Mouse (Mus musculus) embryonic facial prominence, embryonic 12.5 days (tissue): Measurements from ENCODE around the gene Ikbip. TPM values are rescaled to one million over a fixed set of nuclear protein-coding genes. Genes with fewer than 3 reads are reported as not detected.

ENCODE experiments used
- ATAC-seq: fragments of 200-750 bp; cut with Nextera tagmentation; 2 replicates; pipeline ENCODE4 v1.8.0; 2017; ENCODE audit not compliant: insufficient number of reproducible peaks, insufficient read depth, low FRiP score, low TSS enrichment
- H3K27ac ChIP-seq: fragments of 300-500 bp; sonication (generic); 2 replicates; pipeline ENCODE4 v1.5.1; 2016; ENCODE audit warnings: mild to moderate bottlenecking
- H3K27me3 ChIP-seq: fragments of 300-500 bp; sonication (generic); 2 replicates; pipeline ENCODE4 v1.6.1; 2016; ENCODE audit warnings: mild to moderate bottlenecking, moderate library complexity
- H3K36me3 ChIP-seq: fragments of 300-500 bp; sonication (generic); 2 replicates; pipeline ENCODE4 v1.6.1; 2016; ENCODE audit warnings: mild to moderate bottlenecking
- H3K4me1 ChIP-seq: fragments of 300-500 bp; sonication (generic); 2 replicates; pipeline ENCODE4 v1.6.1; 2016
- H3K4me2 ChIP-seq: fragments of 300-500 bp; sonication (generic); replicated peaks from 2 replicates; pipeline ENCODE4 v1.6.1; 2016; ENCODE audit warnings: mild to moderate bottlenecking, moderate library complexity
- H3K4me3 ChIP-seq: fragments of 300-500 bp; sonication (generic); 2 replicates; pipeline ENCODE4 v1.5.1; 2016; ENCODE audit warnings: mild to moderate bottlenecking
- H3K9ac ChIP-seq: fragments of 300-500 bp; sonication (generic); 2 replicates; pipeline ENCODE4 v1.6.1; 2016; ENCODE audit warnings: mild to moderate bottlenecking, moderate library complexity
- H3K9me3 ChIP-seq: fragments of 300-500 bp; sonication (generic); 2 replicates; pipeline ENCODE4 v1.6.1; 2016; ENCODE audit warnings: mild to moderate bottlenecking, moderate library complexity
- WGBS: fragments of 180-500 bp; shearing (Covaris S2); methylation state at CpG from one replicate; pipeline ENCODE4 v1.1.7; 2016; 5-methylcytosine and 5-hydroxymethylcytosine counted together
- polyA plus RNA-seq: library from polyadenylated mRNA; unstranded; fragments of >200 nt; fragmentation: Nextera tagmentation; extraction: Ambion mirVana; gene quantifications from 2 replicates; pipeline ENCODE4 v1.2.1, GENCODE M21; 2016

The Ikbip gene
- polyA plus RNA-seq, 1 experiment from 2014 or later, result 48.5 TPM

DNA sequence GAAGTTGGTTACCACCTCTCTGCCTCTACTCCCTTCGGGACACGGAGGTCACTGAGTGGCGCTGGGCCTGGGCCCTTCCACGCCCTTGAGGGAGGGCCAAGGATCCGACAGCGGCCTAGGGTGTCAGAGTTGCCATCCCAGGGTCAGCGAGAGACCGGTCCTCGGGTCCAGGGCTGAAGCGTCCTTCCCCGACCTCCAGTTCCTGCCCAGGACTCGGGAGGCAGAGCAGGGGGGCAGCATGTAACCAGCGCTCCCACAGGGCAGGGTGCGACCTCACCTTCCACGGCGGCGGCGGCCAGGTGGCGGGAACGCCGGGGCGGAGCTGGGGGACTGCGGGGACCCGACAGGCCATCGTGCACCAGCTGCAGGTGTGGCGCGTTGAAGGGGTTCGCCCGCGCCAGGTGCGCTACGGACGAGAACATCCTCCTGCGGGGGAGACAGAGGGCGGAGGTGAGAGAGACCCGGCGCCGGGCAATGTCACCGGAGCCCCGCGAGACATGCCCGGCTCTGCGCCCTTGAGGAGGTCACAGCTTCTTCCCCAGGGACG lies 40.6 kb downstream of the Ikbip start:
- H3K27ac ChIP-seq, result peak overlapping the region; percentile 89
- peaks cover 17% of the 10 kb centered on the region for H3K4me1 ChIP-seq
- under 1% methylated on average over 44 of the region's 44 CpGs for WGBS
- H3K9ac ChIP-seq, result peak overlapping the region; percentile 99
- H3K4me3 ChIP-seq, result peak overlapping the region; percentile 93
- peaks cover 33% of the 10 kb centered on the region for H3K36me3 ChIP-seq
- peak overlapping the region; percentile 90 for H3K4me2 ChIP-seq
- peak; percentile 62 for ATAC-seq
- H3K27me3 ChIP-seq, result no peaks in the 10 kb centered on the region
- no peaks in the 10 kb centered on the region for H3K9me3 ChIP-seq

DNA sequence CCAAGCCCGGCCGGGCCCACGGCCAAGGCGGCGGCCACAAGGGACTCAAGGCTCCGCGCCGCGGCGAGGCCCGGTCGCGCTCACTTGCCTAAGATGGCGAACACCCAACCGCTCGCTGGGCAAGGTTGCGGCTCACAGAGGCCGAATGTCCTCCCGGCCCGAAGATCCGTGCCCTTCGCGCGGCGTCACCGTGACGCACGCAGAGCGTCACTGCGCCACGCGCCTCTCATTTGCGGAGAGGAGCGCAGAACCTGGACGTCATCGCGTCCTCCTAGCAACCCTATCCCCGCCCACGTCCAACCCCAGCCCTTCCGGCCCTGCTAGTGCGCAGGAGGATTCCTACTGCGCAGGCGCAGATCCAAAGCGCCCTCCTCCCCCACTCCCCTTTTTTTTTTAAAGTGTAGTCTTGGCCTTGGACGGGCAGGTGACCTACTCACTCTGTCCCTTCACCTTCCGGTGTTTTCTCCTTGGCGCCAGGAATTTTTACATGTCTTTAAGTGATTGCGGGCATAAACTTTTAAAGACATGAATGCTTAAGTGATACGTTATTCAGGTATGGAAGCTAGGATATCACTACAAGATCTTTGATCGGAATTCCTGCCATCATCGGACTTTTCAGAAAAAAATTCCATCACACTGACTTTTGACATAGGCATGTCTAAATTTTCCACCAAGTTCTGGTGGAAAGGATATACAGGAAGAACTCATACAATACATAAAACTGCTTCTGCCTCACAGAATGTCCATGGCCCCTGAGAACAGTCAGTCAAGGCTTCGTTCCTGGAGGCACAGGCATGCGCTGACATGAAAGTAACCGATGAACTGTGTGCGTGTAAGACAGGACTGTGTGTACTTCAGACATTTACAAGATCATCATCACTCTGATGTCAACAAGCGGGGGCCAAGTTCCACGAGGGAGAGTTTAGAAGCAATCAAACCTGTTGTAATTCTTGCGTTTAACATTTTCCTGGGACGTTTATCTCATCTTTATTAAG lies 41.4 kb downstream of the Ikbip start, which contains the start of gene Slc25a3:
TSS of gene Slc25a3 (minus strand) at position 232 of the 995 bp plus-strand sequence.
- Histone ChIP-seq H3K4me2 (peak within 1 kb of the TSS; percentile 90), H3K4me3 (peak within 1 kb of the TSS; percentile 93), H3K9ac (peak within 1 kb of the TSS; percentile 99), H3K27ac (peak within 1 kb of the TSS; percentile 89), H3K27me3 (no peaks in the 10 kb centered on the region), H3K36me3 (peaks cover 26% of the 10 kb centered on the region), H3K4me1 (peaks cover 17% of the 10 kb centered on the region), H3K9me3 (no peaks in the 10 kb centered on the region)
- peak; percentile 99 for ATAC-seq
- WGBS, result 14% methylated on average over 59 of the region's 59 CpGs

- H3K27ac ChIP-seq, result no peak overlapping the region
- no peak overlapping the region for H3K9ac ChIP-seq
- WGBS, result 82% methylated on average over 10 of the region's 10 CpGs
- H3K9me3 ChIP-seq, result no peaks in the 10 kb centered on the region
- peaks cover 14% of the 10 kb centered on the region for H3K4me1 ChIP-seq
- ATAC-seq, result no peak
- peaks cover 3% of the 10 kb centered on the region for H3K36me3 ChIP-seq
- no peak overlapping the region for H3K4me2 ChIP-seq
- H3K4me3 ChIP-seq, result no peak overlapping the region
- no peaks in the 10 kb centered on the region for H3K27me3 ChIP-seq
These were observed 44.0 kb downstream of the Ikbip start for GRCm38 (mm10) chr10:91126618-91127355.

DNA sequence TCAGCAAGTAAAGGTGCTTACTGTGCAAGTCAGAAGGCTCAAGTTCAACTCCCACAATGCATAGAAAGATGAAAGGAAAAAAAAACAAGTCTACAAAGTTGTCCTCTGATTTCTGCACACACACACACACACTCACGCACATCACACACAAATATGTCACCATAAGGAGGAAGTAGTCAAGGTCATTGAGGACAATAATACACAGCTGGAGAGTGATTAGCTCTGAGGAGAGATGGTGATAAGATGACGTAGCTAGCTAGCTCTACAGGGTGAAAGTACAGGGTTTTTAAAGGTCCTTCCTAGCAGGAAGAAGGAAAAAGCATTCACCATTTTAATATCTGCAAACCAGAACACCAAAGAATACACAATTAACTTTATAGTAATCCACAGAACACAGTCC lies 44.7 kb downstream of the Ikbip start:
- ATAC-seq, result no peak
- no peaks in the 10 kb centered on the region for H3K27me3 ChIP-seq
- no peak overlapping the region for H3K27ac ChIP-seq
- no peaks in the 10 kb centered on the region for H3K36me3 ChIP-seq
- no peak overlapping the region for H3K4me2 ChIP-seq
- no peak overlapping the region for H3K9ac ChIP-seq
- no peak overlapping the region for H3K4me3 ChIP-seq
- H3K9me3 ChIP-seq, result no peaks in the 10 kb centered on the region
- 78% methylated on average over 2 of the region's 2 CpGs for WGBS
- H3K4me1 ChIP-seq, result peaks cover 9% of the 10 kb centered on the region; the same call in 1 of the 2 replicates

GRCm38 (mm10) chr10:91128551-91129160 lies 45.9 kb downstream of the Ikbip start:
- Histone ChIP-seq H3K4me1 (0 out of 2 replicates have a peak, but pooled peaks cover 5% of the 10 kb centered on the region), H3K9ac (no peak overlapping the region), H3K4me2 (no peak overlapping the region), H3K27ac (no peak overlapping the region), H3K9me3 (no peaks in the 10 kb centered on the region), H3K36me3 (no peaks in the 10 kb centered on the region), H3K27me3 (no peaks in the 10 kb centered on the region), H3K4me3 (no peak overlapping the region)
- 85% methylated on average over 1 of the region's 1 CpGs for WGBS
- no peak for ATAC-seq

DNA sequence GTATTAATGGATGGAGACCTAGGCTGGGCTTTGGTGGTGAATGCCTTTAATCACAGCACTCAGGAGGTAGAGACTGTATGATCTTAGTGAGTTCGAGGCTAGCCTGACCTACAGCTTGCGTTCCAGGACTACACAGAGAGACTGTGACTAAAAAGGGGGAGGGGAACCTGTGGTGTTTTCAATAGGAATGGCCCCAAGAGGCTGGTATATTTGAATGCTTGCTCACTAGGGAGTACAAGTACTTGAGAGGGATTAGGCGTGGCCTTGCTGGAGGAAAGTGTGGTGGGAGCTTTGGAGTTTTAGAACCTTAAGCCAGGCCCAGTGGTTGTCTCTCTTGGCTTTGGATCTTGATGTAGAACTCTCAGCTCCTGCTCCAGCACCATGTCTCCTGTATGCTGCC lies 48.1 kb downstream of the Ikbip start:
- no peak overlapping the region for H3K4me3 ChIP-seq
- no peak overlapping the region for H3K4me2 ChIP-seq
- H3K9me3 ChIP-seq, result no peaks in the 10 kb centered on the region
- H3K9ac ChIP-seq, result no peak overlapping the region
- no peak overlapping the region for H3K27ac ChIP-seq
- H3K4me1 ChIP-seq, result no peaks in the 10 kb centered on the region
- no peaks in the 10 kb centered on the region for H3K27me3 ChIP-seq
- no peaks in the 10 kb centered on the region for H3K36me3 ChIP-seq
- WGBS, result 82% methylated on average over 3 of the region's 3 CpGs
- ATAC-seq, result no peak

DNA sequence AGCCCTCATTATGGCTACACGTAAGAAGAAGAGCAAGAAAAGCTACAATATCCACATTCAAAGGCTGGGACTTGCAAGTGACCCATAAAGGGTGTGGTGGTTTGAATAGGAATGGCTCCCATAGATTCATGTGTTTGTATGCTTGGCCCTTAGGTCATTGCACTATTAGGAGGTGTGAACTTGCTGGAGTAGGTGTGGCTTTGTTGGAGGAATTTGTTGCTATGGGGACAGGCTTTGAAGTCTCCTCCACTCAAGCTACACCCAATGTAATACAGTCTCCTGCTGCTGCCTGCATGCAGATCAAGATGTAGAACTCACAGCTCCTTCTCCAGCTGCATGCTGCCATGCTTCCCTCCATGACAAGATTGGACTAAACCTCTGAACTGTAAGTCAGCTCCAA lies 48.8 kb downstream of the Ikbip start:
- WGBS, result 90% methylated on average over 1 of the region's 1 CpGs
- no peak for ATAC-seq

GRCm38 (mm10) chr10:91135302-91135972 lies 52.7 kb downstream of the Ikbip start:
- ATAC-seq, result no peak
- Histone ChIP-seq H3K4me3 (no peak overlapping the region), H3K27ac (no peak overlapping the region), H3K9me3 (no peaks in the 10 kb centered on the region), H3K27me3 (no peaks in the 10 kb centered on the region), H3K9ac (no peak overlapping the region), H3K4me1 (no peaks in the 10 kb centered on the region), H3K36me3 (no peaks in the 10 kb centered on the region), H3K4me2 (no peak overlapping the region)
- 86% methylated on average over 7 of the region's 7 CpGs for WGBS

More for the DNA sequence above, 48.8 kb downstream of the Ikbip start:
- H3K27me3 ChIP-seq, result no peaks in the 10 kb centered on the region
- no peaks in the 10 kb centered on the region for H3K9me3 ChIP-seq
- no peak overlapping the region for H3K9ac ChIP-seq
- H3K27ac ChIP-seq, result no peak overlapping the region
- H3K4me2 ChIP-seq, result no peak overlapping the region
- H3K4me3 ChIP-seq, result no peak overlapping the region
- no peaks in the 10 kb centered on the region for H3K4me1 ChIP-seq
- no peaks in the 10 kb centered on the region for H3K36me3 ChIP-seq

DNA sequence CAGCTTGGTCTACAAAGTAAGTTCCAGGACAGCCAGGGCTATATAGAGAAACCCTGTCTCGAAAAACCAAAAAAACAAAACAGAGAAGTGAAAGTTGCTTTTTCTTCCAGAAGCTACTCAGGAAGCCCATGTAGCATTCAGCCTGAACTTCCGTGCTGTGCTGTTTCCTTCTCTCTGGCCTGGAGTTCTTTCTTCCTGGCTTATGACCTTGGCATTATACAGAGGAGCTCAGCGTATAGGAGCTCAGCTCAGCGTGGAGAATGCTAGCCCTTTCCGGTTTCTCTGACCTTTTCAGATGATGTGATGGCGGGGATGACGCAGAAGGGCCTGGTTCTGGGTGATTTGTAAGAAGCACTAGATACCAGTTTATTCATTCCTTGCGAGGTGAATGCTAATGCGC lies 54.7 kb downstream of the Ikbip start:
- no peak for ATAC-seq
- H3K36me3 ChIP-seq, result no peaks in the 10 kb centered on the region
- no peak overlapping the region for H3K4me2 ChIP-seq
- no peaks in the 10 kb centered on the region for H3K4me1 ChIP-seq
- H3K9ac ChIP-seq, result no peak overlapping the region
- H3K4me3 ChIP-seq, result no peak overlapping the region
- no peaks in the 10 kb centered on the region for H3K9me3 ChIP-seq
- 84% methylated on average over 9 of the region's 9 CpGs for WGBS
- H3K27me3 ChIP-seq, result no peaks in the 10 kb centered on the region
- H3K27ac ChIP-seq, result no peak overlapping the region

DNA sequence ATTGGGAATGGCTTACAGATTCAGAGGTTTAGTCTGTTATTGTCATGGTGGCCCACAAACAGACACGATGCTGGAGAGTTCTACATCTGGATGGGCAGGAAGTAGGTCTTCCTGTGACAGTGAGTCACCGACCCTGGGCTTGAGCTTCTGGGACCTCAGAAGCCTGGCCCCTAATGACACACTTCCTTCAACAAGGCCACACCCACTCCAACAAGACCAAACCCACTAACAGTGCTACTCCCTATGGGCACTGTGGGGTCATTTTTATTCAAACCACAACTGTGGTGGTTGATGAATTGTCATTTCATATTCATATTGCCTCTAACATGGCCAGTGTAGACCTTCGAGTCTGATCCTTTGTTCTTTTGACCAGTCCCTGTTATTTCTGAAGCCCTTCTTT lies 55.6 kb downstream of the Ikbip start:
- Histone ChIP-seq H3K4me3 (no peak overlapping the region), H3K4me1 (no peaks in the 10 kb centered on the region), H3K9ac (no peak overlapping the region), H3K4me2 (no peak overlapping the region), H3K27me3 (no peaks in the 10 kb centered on the region), H3K36me3 (no peaks in the 10 kb centered on the region), H3K9me3 (no peaks in the 10 kb centered on the region), H3K27ac (no peak overlapping the region)
- ATAC-seq, result no peak
- 77% methylated on average over 3 of the region's 3 CpGs for WGBS
